Comparison of ENCODE assay signal across 1 mouse cellular context in the genomic region with DNA sequence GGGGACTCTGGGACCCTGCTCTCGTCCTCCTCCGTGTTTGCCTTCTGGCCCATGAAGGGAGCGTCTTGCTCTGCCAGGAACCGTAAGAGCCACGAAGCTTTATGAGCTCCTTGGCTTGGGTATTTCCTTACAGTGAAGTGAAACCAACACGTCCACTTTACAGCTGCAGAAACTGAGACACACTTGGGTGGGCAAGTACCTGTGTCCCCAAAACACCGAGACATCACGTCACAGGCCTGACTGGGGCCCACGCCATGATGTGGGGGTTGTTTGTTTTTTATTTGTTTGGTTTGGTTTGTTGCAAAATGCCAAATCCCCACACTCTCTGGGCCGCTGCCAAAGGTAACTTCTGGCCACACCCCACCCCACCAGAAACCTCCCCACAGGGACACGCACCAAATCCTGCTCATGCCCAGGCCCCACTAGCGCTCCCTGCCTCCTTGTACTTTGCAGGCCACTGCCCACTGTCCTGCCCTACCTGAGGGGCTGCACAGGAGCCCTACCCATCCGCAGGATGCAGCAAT.
TF ChIP-seq lines count a peak whose summit lies in the region.

No protein-coding gene starts in this region.

TF ChIP-seq in CH12.LX, 34 proteins besides CTCF, POLR2A, EP300 and RAD21 (continued from another document):
- peak; percentile 65; the same call in 1 of the 2 replicates for TF ChIP-seq MEF2A (IDR thresholded peaks at IDR 0.05; ENCODE audit: borderline replicate concordance, low read depth, low read length)
- TF ChIP-seq ETS1 (conservative IDR thresholded peaks at IDR 0.05; ENCODE audit: low read depth, low read length) = peak; percentile 90
- peak; percentile 31; the same call in 1 of the 2 replicates for TF ChIP-seq CHD2 (IDR thresholded peaks at IDR 0.05; ENCODE audit: low read length)
- peak; percentile 80 for TF ChIP-seq TCF12 (IDR thresholded peaks at IDR 0.05; ENCODE audit: low read depth, low read length)
- no peak for TF ChIP-seq HCFC1 (IDR thresholded peaks at IDR 0.05; ENCODE audit: low read depth, low read length)
- TF ChIP-seq E2F4 (IDR thresholded peaks at IDR 0.05; ENCODE audit: insufficient replicate concordance, low read depth, low read length) = no peak
- no peak for TF ChIP-seq NELFE (IDR thresholded peaks at IDR 0.05; ENCODE audit: low read depth, low read length)
- TF ChIP-seq POLR2AphosphoS2 (IDR thresholded peaks at IDR 0.05; ENCODE audit: low read depth, low read length) = no peak
- peak; percentile 78 for TF ChIP-seq BHLHE40 (IDR thresholded peaks at IDR 0.05; ENCODE audit: low read depth, low read length)
- peak; percentile 87 for TF ChIP-seq IRF4 (IDR thresholded peaks at IDR 0.05; ENCODE audit: low read depth, low read length)
